Mouse (Mus musculus) MEL (cell line): ENCODE data around the gene Prdx1. TPM values are rescaled to one million over a fixed set of nuclear protein-coding genes. Genes with fewer than 3 reads are reported as not detected.

Experiments
- DNase-seq: peaks from one replicate; pipeline ENCODE4 v3.0.0; 2011; ENCODE audit warnings: low read depth, low spot score
- H3K27ac ChIP-seq: 2 replicates; pipeline ENCODE4 v1.5.1; 2012; ENCODE audit warnings: low read depth, mild to moderate bottlenecking, control low read depth, low read length, moderate library complexity; ENCODE audit not compliant: control insufficient read depth
- H3K27me3 ChIP-seq, 2 experiments: fragments of 150-350 bp in 1 of 2; sonication (generic) in 1 of 2; 2 replicates each; pipeline ENCODE4 v1.6.1; 2012; ENCODE audit warnings: low read length in 2 of 2, mild to moderate bottlenecking in 2 of 2, improper control_type of control experiment in 1 of 2, moderate library complexity in 1 of 2; ENCODE audit not compliant: insufficient read depth in 2 of 2, control insufficient read depth in 1 of 2
- H3K36me3 ChIP-seq, 2 experiments: 2 replicates each; pipeline ENCODE4 v1.6.1; 2012 to 2014; ENCODE audit warnings: low read length in 2 of 2, improper control_type of control experiment in 1 of 2, inconsistent platforms in 1 of 2, mild to moderate bottlenecking in 1 of 2; ENCODE audit not compliant: insufficient read depth in 2 of 2, control insufficient read depth in 1 of 2
- H3K4me1 ChIP-seq, 2 experiments: fragments of 150-350 bp in 1 of 2; sonication (generic) in 1 of 2; 2 replicates each; pipeline ENCODE4 v1.6.1; 2012; ENCODE audit warnings: low read length in 2 of 2, improper control_type of control experiment in 1 of 2, mild to moderate bottlenecking in 1 of 2; ENCODE audit not compliant: insufficient read depth in 2 of 2, control insufficient read depth in 1 of 2
- H3K4me3 ChIP-seq, 2 experiments: fragments of 150-350 bp in 1 of 2; sonication (generic) in 1 of 2; 2 replicates each; pipeline ENCODE4 v1.5.1; 2012; ENCODE audit warnings: low read depth in 2 of 2, low read length in 2 of 2, mild to moderate bottlenecking in 2 of 2, moderate library complexity in 2 of 2, control low read depth in 1 of 2, improper control_type of control experiment in 1 of 2; ENCODE audit not compliant: control insufficient read depth in 1 of 2, insufficient read depth in 1 of 2
- H3K79me2 ChIP-seq: 2 replicates; pipeline ENCODE4 v1.6.1; 2012; ENCODE audit warnings: mild to moderate bottlenecking, low read length, moderate library complexity; ENCODE audit not compliant: control insufficient read depth, poor library complexity, insufficient read depth
- H3K9ac ChIP-seq: 2 replicates; pipeline ENCODE4 v1.6.1; 2012; ENCODE audit warnings: low read depth, mild to moderate bottlenecking, control low read depth, low read length, moderate library complexity; ENCODE audit not compliant: control insufficient read depth, poor library complexity, severe bottlenecking
- H3K9me3 ChIP-seq: fragments of 150-350 bp; sonication (generic); replicated peaks from 2 replicates; pipeline ENCODE4 v1.6.1; 2012; ENCODE audit warnings: mild to moderate bottlenecking, low read length, improper control_type of control experiment, moderate library complexity; ENCODE audit not compliant: insufficient read depth
- BHLHE40 ChIP-seq: IDR thresholded peaks from 2 replicates; pipeline ENCODE4 v1.6.1; 2012; ENCODE audit warnings: low read depth, mild to moderate bottlenecking, inconsistent platforms, low read length, improper control_type of control experiment, borderline replicate concordance
- CHD1 ChIP-seq: IDR thresholded peaks from 2 replicates; pipeline ENCODE4 v1.6.1; 2012; ENCODE audit warnings: low read depth, mild to moderate bottlenecking, inconsistent platforms, low read length, improper control_type of control experiment
- CTCF ChIP-seq, 3 experiments: IDR thresholded peaks in 2 of 3; conservative IDR thresholded peaks in 1 of 3; 2 replicates each; pipeline ENCODE4 v1.5.1; 2011 to 2012; ENCODE audit warnings: low read length in 3 of 3, low read depth in 2 of 3, mild to moderate bottlenecking in 2 of 3, improper control_type of control experiment in 1 of 3, inconsistent platforms in 1 of 3, mixed read lengths in 1 of 3, moderate library complexity in 1 of 3; ENCODE audit not compliant: control insufficient read depth in 1 of 3, insufficient read depth in 1 of 3, poor library complexity in 1 of 3, severe bottlenecking in 1 of 3
- E2F4 ChIP-seq: IDR thresholded peaks from 2 replicates; pipeline ENCODE4 v1.6.1; 2011; ENCODE audit warnings: low read depth, low read length, improper control_type of control experiment, borderline replicate concordance
- ELF1 ChIP-seq: IDR thresholded peaks from 2 replicates; pipeline ENCODE4 v1.6.1; 2014; ENCODE audit warnings: low read depth, mild to moderate bottlenecking, inconsistent platforms, low read length, improper control_type of control experiment, moderate library complexity
- EP300 ChIP-seq, 2 experiments: IDR thresholded peaks; 2 replicates each; pipeline ENCODE4 v1.6.1; 2011; ENCODE audit warnings: improper control_type of control experiment in 2 of 2, low read length in 2 of 2, low read depth in 1 of 2, mild to moderate bottlenecking in 1 of 2
- GABPA ChIP-seq: IDR thresholded peaks from 2 replicates; pipeline ENCODE4 v1.6.1; 2012; ENCODE audit warnings: low read depth, mild to moderate bottlenecking, inconsistent platforms, low read length, improper control_type of control experiment, moderate library complexity
- HCFC1 ChIP-seq: IDR thresholded peaks from 2 replicates; pipeline ENCODE4 v1.6.1; 2012; ENCODE audit warnings: low read depth, mild to moderate bottlenecking, inconsistent platforms, low read length, improper control_type of control experiment, moderate library complexity
- KAT2A ChIP-seq: conservative IDR thresholded peaks from 2 replicates; pipeline ENCODE4 v1.6.1; 2012; ENCODE audit warnings: low read depth, low read length, improper control_type of control experiment, inconsistent platforms
- MAFK ChIP-seq: IDR thresholded peaks from 2 replicates; pipeline ENCODE4 v1.6.1; 2011; ENCODE audit warnings: low read depth, mild to moderate bottlenecking, low read length, improper control_type of control experiment, borderline replicate concordance
- MAX ChIP-seq: IDR thresholded peaks from 2 replicates; pipeline ENCODE4 v1.6.1; 2011; ENCODE audit warnings: low read length, improper control_type of control experiment
- MAZ ChIP-seq: IDR thresholded peaks from 2 replicates; pipeline ENCODE4 v1.6.1; 2012; ENCODE audit warnings: low read depth, mild to moderate bottlenecking, inconsistent platforms, low read length, improper control_type of control experiment
- MEF2A ChIP-seq: IDR thresholded peaks from 2 replicates; pipeline ENCODE4 v1.6.1; 2014; ENCODE audit warnings: low read depth, mild to moderate bottlenecking, inconsistent platforms, low read length, improper control_type of control experiment; ENCODE audit not compliant: poor library complexity, insufficient replicate concordance, severe bottlenecking; ENCODE audit errors: extremely low read depth
- MXI1 ChIP-seq: IDR thresholded peaks from 2 replicates; pipeline ENCODE4 v1.6.1; 2011; ENCODE audit warnings: mild to moderate bottlenecking, low read depth, low read length, improper control_type of control experiment
- MYC ChIP-seq: IDR thresholded peaks from 2 replicates; pipeline ENCODE4 v1.6.1; 2011; ENCODE audit warnings: low read depth, mild to moderate bottlenecking, low read length, improper control_type of control experiment, moderate library complexity
- NELFE ChIP-seq: IDR thresholded peaks from 2 replicates; pipeline ENCODE4 v1.6.1; 2011; ENCODE audit warnings: low read depth, low read length, improper control_type of control experiment
- POLR2A ChIP-seq, 2 experiments: IDR thresholded peaks; 2 replicates each; pipeline ENCODE4 v1.6.1; 2011 to 2012; ENCODE audit warnings: low read length in 2 of 2, mild to moderate bottlenecking in 2 of 2, control low read depth in 1 of 2, improper control_type of control experiment in 1 of 2, low read depth in 1 of 2, moderate library complexity in 1 of 2; ENCODE audit not compliant: control insufficient read depth in 1 of 2, insufficient read depth in 1 of 2, poor library complexity in 1 of 2
- POLR2AphosphoS2 ChIP-seq: IDR thresholded peaks from 2 replicates; pipeline ENCODE4 v1.6.1; 2011; ENCODE audit warnings: low read length, improper control_type of control experiment
- POLR2AphosphoS5 ChIP-seq: IDR thresholded peaks from 2 replicates; pipeline ENCODE4 v1.6.1; 2012; ENCODE audit warnings: low read depth, borderline replicate concordance, mild to moderate bottlenecking, inconsistent platforms, low read length, moderate library complexity, mixed read lengths
- RAD21 ChIP-seq: IDR thresholded peaks from 2 replicates; pipeline ENCODE4 v1.6.1; 2011; ENCODE audit warnings: mild to moderate bottlenecking, low read depth, low read length, improper control_type of control experiment
- SIN3A ChIP-seq: IDR thresholded peaks from 2 replicates; pipeline ENCODE4 v1.6.1; 2012; ENCODE audit warnings: low read length, improper control_type of control experiment, inconsistent platforms
- SMC3 ChIP-seq: IDR thresholded peaks from 2 replicates; pipeline ENCODE4 v1.6.1; 2011; ENCODE audit warnings: low read depth, low read length, improper control_type of control experiment
- TAL1 ChIP-seq: IDR thresholded peaks from 2 replicates; pipeline ENCODE4 v1.6.1; 2012; ENCODE audit warnings: mild to moderate bottlenecking, inconsistent platforms, low read length, moderate library complexity, mixed read lengths
- TBP ChIP-seq: IDR thresholded peaks from 2 replicates; pipeline ENCODE4 v1.8.0; 2011; ENCODE audit warnings: low read depth, low read length, improper control_type of control experiment
- USF1 ChIP-seq: IDR thresholded peaks from 2 replicates; pipeline ENCODE4 v1.6.1; 2014; ENCODE audit warnings: low read depth, mild to moderate bottlenecking, inconsistent platforms, low read length, improper control_type of control experiment, moderate library complexity
- ZC3H11A ChIP-seq: IDR thresholded peaks from 2 replicates; pipeline ENCODE4 v1.6.1; 2012; ENCODE audit warnings: low read depth, mild to moderate bottlenecking, inconsistent platforms, low read length, improper control_type of control experiment
- ZKSCAN1 ChIP-seq: IDR thresholded peaks from 2 replicates; pipeline ENCODE4 v1.6.1; 2012; ENCODE audit warnings: low read depth, mild to moderate bottlenecking, inconsistent platforms, low read length, improper control_type of control experiment, moderate library complexity
- ZNF384 ChIP-seq: IDR thresholded peaks from 2 replicates; pipeline ENCODE4 v1.6.1; 2012; ENCODE audit warnings: low read depth, mild to moderate bottlenecking, inconsistent platforms, low read length, improper control_type of control experiment
- polyA plus RNA-seq, 2 experiments: library from polyadenylated mRNA; stranded (reverse) in 1 of 2; unstranded in 1 of 2; fragments of >175 nt in 1 of 2; fragments of >200 nt in 1 of 2; gene quantifications; 2 replicates each; pipeline versions ENCODE4 v1.2.1 to v1.2.4; 2012; ENCODE audit warnings: low replicate concordance in 2 of 2, low read depth in 1 of 2; ENCODE audit not compliant: insufficient read length in 2 of 2, insufficient read depth in 1 of 2, missing spikeins in 1 of 2
- total RNA-seq: library from RNA; depleted of rRNA; stranded (reverse); fragments of 300-350 nt; gene quantifications from 2 replicates; pipeline ENCODE4 v1.2.3, GENCODE M21; 2012

Gene Prdx1
- total and polyA plus RNA-seq, 3 experiments = 223 to 416 TPM; not detected in 1

- H3K79me2 ChIP-seq = no peaks in the 10 kb centered on the region
- no peak for DNase-seq
- H3K27me3 ChIP-seq = no peaks in the 10 kb centered on the region
- no peak overlapping the region for H3K27ac ChIP-seq
- no peaks in the 10 kb centered on the region for H3K9me3 ChIP-seq
- H3K36me3 ChIP-seq = peaks cover 12 to 23% of the 10 kb centered on the region in 2 experiments
- H3K4me1 ChIP-seq = no peaks in the 10 kb centered on the region
- no peak overlapping the region for H3K9ac ChIP-seq
- TF ChIP-seq KAT2A = no peak
- TF ChIP-seq ZKSCAN1 = no peak
- 0 out of 2 replicates have a peak, but pooled peaks have one; percentile 40 for TF ChIP-seq POLR2AphosphoS2
- no peak for TF ChIP-seq BHLHE40
- no peak for TF ChIP-seq E2F4
- peak in 1 of 2 experiments; percentile 50; a peak in 1 of 4 replicates for TF ChIP-seq POLR2A (IDR thresholded peaks at IDR 0.05; ENCODE audit: control insufficient read depth in 1 of 2, insufficient read depth in 1 of 2, low read depth in 1 of 2, low read length in 2 of 2, poor library complexity in 1 of 2)
- TF ChIP-seq ZNF384 = no peak
- no peak overlapping the region for H3K4me3 ChIP-seq
These were observed 15.6 kb downstream of the Prdx1 start for GRCm38 (mm10) chr4:116700964-116701363.

- DNase-seq = peak; percentile 89
- no peak overlapping the region for H3K4me3 ChIP-seq
- H3K9ac ChIP-seq = no peak overlapping the region
- H3K4me1 ChIP-seq = peaks cover 0 to 3% of the 10 kb centered on the region in 2 experiments; a peak in 1 of 4 replicates
- no peaks in the 10 kb centered on the region for H3K27me3 ChIP-seq
- H3K9me3 ChIP-seq = no peaks in the 10 kb centered on the region
- peaks cover 3% of the 10 kb centered on the region; the same call in 1 of the 2 replicates for H3K79me2 ChIP-seq
- H3K27ac ChIP-seq = no peak overlapping the region
- H3K36me3 ChIP-seq = peaks cover 9 to 11% of the 10 kb centered on the region in 2 experiments
- TF ChIP-seq RAD21 = peak; percentile 32
- TF ChIP-seq POLR2AphosphoS5 = no peak
- TF ChIP-seq EP300 (IDR thresholded peaks at IDR 0.05; ENCODE audit: low read depth in 1 of 2, low read length in 2 of 2) = peak in 1 of 2 experiments; percentile 26; a peak in 1 of 4 replicates
- peak; percentile 66; the same call in 1 of the 2 replicates for TF ChIP-seq USF1
- TF ChIP-seq ZC3H11A = 0 out of 2 replicates have a peak, but pooled peaks have one; percentile 22
- TF ChIP-seq ZKSCAN1 = no peak
- TF ChIP-seq CTCF (IDR thresholded peaks at IDR 0.05 in 2 of 3, conservative IDR thresholded peaks at IDR 0.05 in 1 of 3; ENCODE audit: control insufficient read depth in 1 of 3, insufficient read depth in 1 of 3, low read depth in 2 of 3, low read length in 3 of 3, poor library complexity in 1 of 3, severe bottlenecking in 1 of 3) = peak; percentile 74 to 94 (median 78)
- TF ChIP-seq MAFK = no peak
- TF ChIP-seq MEF2A = no peak
- peak; percentile 41; the same call in 1 of the 2 replicates for TF ChIP-seq SIN3A
- no peak for TF ChIP-seq TBP
- TF ChIP-seq POLR2AphosphoS2 = no peak; the same call in 1 of the 2 replicates
- TF ChIP-seq SMC3 = peak; percentile 75
- no peak for TF ChIP-seq TAL1
- TF ChIP-seq CHD1 = no peak
- TF ChIP-seq MYC = peak; percentile 91
- peak; percentile 81 for TF ChIP-seq MXI1
- TF ChIP-seq BHLHE40 = peak; percentile 57; the same call in 1 of the 2 replicates
- 0 out of 2 replicates have a peak, but pooled peaks have one; percentile 16 for TF ChIP-seq ZNF384
- no peak for TF ChIP-seq NELFE
- TF ChIP-seq ELF1 = no peak
- 0 out of 2 replicates have a peak, but pooled peaks have one; percentile 28 for TF ChIP-seq HCFC1
- no peak for TF ChIP-seq GABPA
- no peak for TF ChIP-seq MAZ
- peak; percentile 83 for TF ChIP-seq MAX
These were observed 18.5 kb downstream of the Prdx1 start for GRCm38 (mm10) chr4:116703804-116704203.
